Mouse (Mus musculus): ENCODE measurements around the gene Wdr4.

GRCm38 (mm10) chr17:31505013-31505412 is 14.8 kb downstream of the Wdr4 start:
- TF ChIP-seq CTCF (IDR thresholded peaks at IDR 0.05; ENCODE audit: borderline replicate concordance, extremely low read depth, insufficient read depth, insufficient read length) (no peak), POLR2A (IDR thresholded peaks at IDR 0.05; ENCODE audit: borderline replicate concordance, extremely low read depth, insufficient read depth, insufficient read length, poor library complexity, severe bottlenecking) (no peak)
